Mouse (Mus musculus): ENCODE measurements around the gene Slc25a39.
"Not testable (repeated sequence)": the region's sequence is repeated elsewhere in the genome, so short reads cannot be mapped to it uniquely, and the experiment has no call there.

The Slc25a39 gene

DNA sequence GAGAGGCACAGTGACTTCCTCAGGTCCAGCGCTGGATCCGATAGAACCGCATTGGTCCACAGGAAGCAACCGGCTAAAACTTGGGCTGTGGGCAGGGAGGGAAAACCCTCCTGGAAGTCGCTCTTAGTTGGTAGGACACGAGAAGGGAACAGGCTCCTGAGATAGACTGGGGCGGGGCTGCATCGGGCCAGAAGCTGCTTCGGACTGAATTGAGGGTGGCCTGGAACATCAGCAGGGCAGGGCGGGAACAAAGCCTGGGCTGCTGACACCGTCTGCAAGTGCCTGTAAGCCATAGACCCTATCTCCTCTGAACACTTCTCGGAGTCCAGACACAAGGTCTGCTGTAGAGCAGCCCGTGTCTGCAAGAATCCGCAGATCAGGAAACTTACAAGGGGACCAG, 34.8 kb downstream of the Slc25a39 start:
- no peak for DNase-seq (ENCODE audit: extremely low read depth, low read depth)

DNA sequence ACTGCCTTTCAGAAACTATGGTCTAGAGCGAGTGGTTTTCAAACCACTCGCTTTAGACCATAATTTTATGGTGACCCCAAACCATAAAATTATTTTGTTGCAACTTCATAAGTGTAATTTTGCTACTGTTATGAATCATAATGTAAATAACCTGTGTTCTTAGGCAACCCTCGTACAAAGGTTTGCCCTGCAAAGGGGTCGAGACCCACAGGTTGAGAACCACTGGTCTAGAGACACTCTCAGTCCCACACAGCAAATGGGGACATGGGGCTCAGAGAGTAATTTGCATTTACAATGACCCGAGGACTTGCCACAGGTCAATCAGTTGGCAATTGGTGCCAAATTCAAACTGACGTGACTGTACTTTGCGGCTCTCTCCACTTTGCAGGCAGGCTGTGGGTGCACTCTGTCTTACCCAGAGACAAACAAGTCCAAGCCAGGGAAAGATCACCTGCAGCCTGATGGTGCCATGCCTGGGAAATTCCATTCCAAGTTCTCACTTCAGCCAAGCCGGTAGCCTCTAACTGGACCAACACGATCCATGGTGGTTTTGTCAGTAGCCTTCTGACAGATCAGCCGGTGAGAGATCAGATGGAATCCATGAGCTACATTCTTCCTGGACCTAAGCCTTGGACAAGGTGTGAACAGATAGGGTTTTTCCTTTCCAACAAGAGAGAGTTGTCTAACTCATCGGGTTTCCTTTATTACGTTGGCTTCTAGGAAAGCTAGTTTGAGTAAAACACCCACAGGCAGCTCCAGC, 35.6 kb downstream of the Slc25a39 start:
- DNase-seq (ENCODE audit: extremely low read depth, low read depth) = no peak

GRCm38 (mm10) chr11:102370285-102370684, 37.5 kb downstream of the Slc25a39 start:
- DNase-seq (ENCODE audit: extremely low read depth, low read depth) = no peak

- no peak for DNase-seq (ENCODE audit: extremely low read depth, low read depth)
Observed at GRCm38 (mm10) chr11:102369263-102369662, 38.5 kb downstream of the Slc25a39 start.

DNA sequence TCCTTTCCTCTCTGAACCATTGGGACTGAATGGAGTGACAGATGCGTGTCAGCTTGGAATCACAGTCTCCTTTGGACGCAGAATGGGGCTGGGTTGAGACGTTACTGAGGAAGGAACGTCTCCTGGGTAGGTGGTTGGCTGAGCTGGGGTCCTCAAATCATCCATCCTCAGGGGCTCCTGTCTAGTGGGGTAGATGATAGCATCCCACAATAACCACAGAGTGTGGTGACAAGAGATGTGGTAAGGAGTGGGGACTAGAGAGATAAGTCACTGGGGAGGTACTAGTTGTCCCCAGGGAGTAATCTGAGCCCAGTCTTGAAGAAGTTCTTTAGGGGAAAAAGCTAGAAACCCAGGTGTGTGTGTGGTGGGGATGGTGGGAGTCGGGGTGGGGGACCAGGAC, 39.4 kb downstream of the Slc25a39 start:
- DNase-seq (ENCODE audit: extremely low read depth, low read depth) = peak; percentile 38

GRCm38 (mm10) chr11:102367504-102368280, 40.1 kb downstream of the Slc25a39 start:
- DNase-seq (ENCODE audit: extremely low read depth, low read depth) = no peak

DNA sequence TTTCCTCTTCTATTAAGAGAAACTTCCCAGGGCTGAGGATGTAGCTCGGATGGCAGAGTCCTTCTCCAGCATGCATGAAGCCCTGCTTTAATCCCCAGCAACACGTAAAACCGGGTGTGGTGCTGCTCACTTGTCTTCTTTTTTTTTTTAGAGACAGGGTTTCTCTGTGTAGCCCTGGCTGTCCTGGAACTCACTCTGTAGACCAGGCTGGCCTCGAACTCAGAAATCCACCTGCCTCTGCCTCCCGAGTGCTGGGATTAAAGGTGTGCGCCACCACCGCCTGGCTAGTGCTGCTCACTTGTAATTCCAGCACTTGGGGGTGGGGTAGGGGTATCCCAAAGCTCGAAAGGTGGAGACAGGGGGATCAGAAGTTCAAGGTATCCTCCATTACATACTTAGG, 41.6 kb downstream of the Slc25a39 start, which contains the start of gene Slc4a1:
Slc4a1 (minus strand) TSS at position 101 of the 400 bp plus-strand sequence.
- not testable (repeated sequence) for DNase-seq (ENCODE audit: extremely low read depth, low read depth)

- DNase-seq (ENCODE audit: extremely low read depth, low read depth) = no peak
Observed at GRCm38 (mm10) chr11:102365699-102366098, 42.0 kb downstream of the Slc25a39 start.

- DNase-seq (ENCODE audit: extremely low read depth, low read depth) = no peak
Observed at GRCm38 (mm10) chr11:102364570-102365371, 43.0 kb downstream of the Slc25a39 start.

- peak; percentile 30 for DNase-seq (ENCODE audit: extremely low read depth, low read depth)
Observed at GRCm38 (mm10) chr11:102363623-102364022, 44.1 kb downstream of the Slc25a39 start.

GRCm38 (mm10) chr11:102361776-102362495, 45.8 kb downstream of the Slc25a39 start:
- no peak for DNase-seq (ENCODE audit: extremely low read depth, low read depth)

GRCm38 (mm10) chr11:102358365-102358764, 49.4 kb downstream of the Slc25a39 start:
- no peak for DNase-seq (ENCODE audit: extremely low read depth, low read depth)

- no peak for DNase-seq (ENCODE audit: extremely low read depth, low read depth)
Observed at GRCm38 (mm10) chr11:102356636-102357350, 51.0 kb downstream of the Slc25a39 start.

GRCm38 (mm10) chr11:102356190-102356589, 51.6 kb downstream of the Slc25a39 start:
- DNase-seq (ENCODE audit: extremely low read depth, low read depth) = no peak

- no peak for DNase-seq (ENCODE audit: extremely low read depth, low read depth)
Observed at GRCm38 (mm10) chr11:102355501-102355900, 52.2 kb downstream of the Slc25a39 start.

- DNase-seq (ENCODE audit: extremely low read depth, low read depth) = no peak
Observed at GRCm38 (mm10) chr11:102353021-102353431, 54.7 kb downstream of the Slc25a39 start.
